Mouse (Mus musculus) 416B (cell line): ENCODE measurements around the gene Mbnl2.
A peak's percentile ranks its signal among the peaks of the same experiment; 100 is the strongest.

ENCODE experiments used
- DNase-seq: peaks from one replicate; pipeline ENCODE4 v3.0.0; 2011; ENCODE audit warnings: low read depth

Gene Mbnl2

DNA sequence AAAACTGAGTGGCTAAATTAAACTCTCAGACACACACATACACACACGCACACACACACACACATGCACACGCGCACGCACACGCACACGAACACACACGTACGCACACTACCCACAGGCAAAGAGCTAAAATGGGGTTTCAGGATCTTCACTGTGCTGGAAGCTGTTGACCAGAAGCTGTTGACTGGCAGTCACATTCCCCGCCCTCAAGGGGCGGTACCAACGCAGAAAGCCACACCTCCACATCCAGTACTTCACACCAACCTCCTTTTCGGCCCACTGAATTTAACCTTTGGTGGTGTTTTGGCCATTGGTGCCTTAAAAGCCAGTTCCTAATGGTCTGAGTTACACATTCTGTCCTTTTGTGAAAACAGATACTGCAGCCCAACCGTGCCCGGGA is 143.5 kb downstream of the Mbnl2 start:
- DNase-seq, result no peak

- no peak for DNase-seq
Observed at GRCm38 (mm10) chr14:120428497-120428896, 153.0 kb downstream of the Mbnl2 start.

DNA sequence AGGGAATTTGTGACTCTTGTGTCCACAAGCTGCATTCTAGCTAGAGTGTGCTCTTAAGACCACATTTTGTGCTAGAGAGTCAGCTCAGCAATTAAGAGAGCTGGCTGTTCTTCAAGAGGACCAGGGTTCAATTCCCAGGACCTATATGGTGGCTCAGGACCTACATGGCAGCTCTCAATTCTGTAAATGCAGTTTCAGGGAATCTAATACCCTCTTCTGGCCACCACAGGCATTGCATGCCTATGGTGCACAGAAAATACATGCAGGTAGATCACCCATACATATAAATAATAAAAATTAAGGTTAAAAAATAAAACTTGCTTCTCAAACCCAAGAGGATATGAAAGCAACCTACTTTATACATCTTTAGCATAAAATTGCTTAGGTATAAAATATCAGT is 157.3 kb downstream of the Mbnl2 start:
- peak; percentile 49 for DNase-seq

- DNase-seq, result peak; percentile 24
Observed at GRCm38 (mm10) chr14:120433931-120434398, 158.5 kb downstream of the Mbnl2 start.

DNA sequence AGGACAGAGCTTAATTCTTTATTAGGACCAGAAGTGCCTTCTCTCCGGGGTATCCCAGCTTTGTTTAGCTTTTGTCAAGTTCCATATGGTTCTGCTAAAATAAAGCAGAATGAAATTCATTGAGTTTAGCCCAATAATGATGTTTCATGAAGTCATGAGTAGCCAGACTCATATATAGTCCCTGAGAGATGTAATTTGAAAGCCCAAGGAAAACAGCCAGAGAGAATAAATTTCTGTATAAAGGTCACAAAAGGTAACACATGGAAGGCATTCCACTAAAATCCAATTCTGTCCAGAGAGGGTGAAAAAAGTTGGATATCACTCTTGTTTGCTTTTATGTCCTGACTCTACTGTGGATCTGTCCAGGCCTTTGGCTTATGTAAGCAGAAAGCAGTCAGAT is 159.4 kb downstream of the Mbnl2 start:
- DNase-seq, result no peak

DNA sequence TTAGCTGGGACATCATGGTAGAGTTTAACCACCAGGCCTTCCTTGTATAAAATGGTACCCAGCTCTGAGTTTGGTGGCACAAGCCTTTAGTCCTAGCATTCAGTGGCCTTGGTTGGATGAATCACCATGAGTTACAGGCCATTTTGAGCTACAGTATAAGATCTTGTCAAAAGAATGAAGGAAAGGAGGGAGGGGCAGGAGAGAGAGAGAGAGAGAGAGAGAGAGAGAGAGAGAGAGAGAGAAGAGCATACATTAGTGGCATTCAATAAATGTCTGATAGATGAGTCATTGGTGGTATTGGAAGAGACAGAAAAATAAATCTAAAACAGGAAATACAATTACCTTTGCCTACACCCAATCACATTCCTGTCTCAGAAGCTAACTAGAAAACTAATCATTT is 165.2 kb downstream of the Mbnl2 start:
- no peak for DNase-seq

- DNase-seq, result no peak
Observed at GRCm38 (mm10) chr14:120441256-120441655, 165.8 kb downstream of the Mbnl2 start.

- DNase-seq, result no peak
Observed at GRCm38 (mm10) chr14:120441836-120442235, 166.4 kb downstream of the Mbnl2 start.

GRCm38 (mm10) chr14:120454221-120454620 is 178.8 kb downstream of the Mbnl2 start:
- no peak for DNase-seq

DNA sequence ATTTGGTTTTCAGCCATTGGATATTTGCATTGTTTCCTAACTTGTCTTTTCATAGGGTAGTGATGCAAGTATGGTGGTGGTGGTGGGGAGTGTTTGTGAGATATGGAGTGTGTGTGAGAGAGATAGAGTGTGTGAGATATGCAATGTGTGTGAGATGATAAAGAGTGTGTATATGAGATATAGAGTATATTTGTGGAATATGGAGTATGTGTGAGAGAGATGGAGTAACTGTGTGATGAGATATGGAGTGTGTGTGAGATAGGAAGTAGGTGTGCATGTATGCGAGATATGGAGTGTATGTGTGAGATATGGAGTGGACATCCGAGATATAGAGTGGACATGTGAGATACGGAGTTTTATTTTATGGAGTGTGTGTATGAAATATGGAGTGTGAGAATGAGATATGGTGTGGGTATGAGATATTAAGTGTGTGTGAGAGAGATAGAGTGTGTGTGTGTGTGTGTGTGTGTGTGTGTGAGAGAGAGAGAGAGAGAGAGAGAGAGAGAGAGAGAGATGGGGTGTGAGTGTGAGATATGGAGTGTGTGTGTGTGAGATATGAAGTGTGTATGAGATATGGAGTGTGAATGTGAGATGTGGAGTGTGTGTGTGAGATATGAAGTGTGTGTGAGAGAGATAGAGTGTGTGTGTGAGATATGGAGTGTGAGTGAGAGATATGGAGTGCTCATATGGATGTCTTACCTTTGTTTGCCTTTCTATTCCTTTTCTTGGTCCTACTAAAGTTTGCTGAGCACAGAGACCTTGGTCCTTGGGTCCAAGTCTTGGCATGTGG is 188.7 kb downstream of the Mbnl2 start:
- no peak for DNase-seq

- DNase-seq, result no peak
Observed at GRCm38 (mm10) chr14:120466816-120467215, 191.3 kb downstream of the Mbnl2 start.

GRCm38 (mm10) chr14:120469126-120469790 is 193.8 kb downstream of the Mbnl2 start:
- peak; percentile 90 for DNase-seq

DNA sequence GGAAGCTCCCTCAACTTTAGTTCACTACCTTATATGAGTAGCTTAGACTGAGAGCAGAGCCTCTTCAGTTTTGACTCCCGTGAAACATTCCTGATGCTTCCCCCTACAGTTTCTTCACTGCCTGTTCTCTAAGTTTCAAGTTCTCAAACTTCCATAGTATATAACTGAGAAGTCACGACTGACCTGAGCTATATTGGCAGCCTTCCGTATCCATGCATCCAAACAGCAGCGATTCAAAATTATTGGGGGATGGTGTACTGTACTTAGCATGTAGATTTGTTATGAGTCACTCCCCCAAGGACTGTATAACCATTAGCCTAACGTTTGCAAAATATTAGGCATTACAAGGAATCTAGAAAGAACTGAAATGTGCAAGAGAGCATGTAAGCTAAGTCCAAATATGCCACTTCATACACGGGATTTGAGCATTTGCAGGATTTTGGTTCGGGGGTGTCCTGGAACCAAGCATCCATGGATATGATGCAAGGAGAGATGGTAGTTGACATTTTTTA is 200.8 kb downstream of the Mbnl2 start:
- no peak for DNase-seq

DNA sequence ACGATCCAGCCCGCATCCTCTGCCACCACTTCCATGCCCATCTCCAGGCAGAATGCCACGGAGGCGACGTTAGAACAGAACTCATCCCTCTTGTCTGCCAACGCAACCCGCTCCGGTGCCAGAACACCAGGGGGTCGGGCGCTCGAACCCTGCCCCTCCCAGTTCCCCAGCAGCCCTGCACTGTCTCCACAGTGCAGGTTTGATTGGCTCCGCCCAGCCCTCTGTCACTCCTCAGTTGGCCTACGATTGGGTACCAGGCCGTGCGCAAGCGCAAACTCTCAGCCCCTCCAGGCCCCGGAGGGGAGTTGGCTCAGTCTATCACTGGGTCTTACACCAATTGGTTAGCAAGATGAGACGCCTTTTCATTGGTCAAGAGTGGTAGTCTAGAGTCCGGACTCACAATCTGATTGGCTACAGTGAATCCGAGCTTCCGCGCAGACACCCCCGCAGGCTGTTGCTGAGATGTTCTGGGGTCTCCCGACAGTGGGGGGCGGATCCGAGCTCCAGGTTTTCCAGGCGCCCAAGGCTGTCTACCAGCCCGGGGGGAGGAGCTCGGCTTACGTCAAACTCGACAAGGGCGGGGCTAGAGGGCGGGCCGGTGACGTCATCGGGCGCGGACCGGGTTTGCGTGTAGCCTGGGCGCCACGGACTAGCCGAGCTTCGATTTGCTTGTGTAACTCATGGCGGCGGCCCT is 202.0 kb downstream of the Mbnl2 start:
- peak; percentile 100 for DNase-seq

- peak; percentile 97 for DNase-seq
Observed at GRCm38 (mm10) chr14:120477982-120478568, 202.6 kb downstream of the Mbnl2 start, which contains the start of gene Rap2a. Gene Rap2a, plus strand, starts transcription at chr14:120478444.

GRCm38 (mm10) chr14:120478641-120479341 is 203.3 kb downstream of the Mbnl2 start:
- DNase-seq, result peak; percentile 53

DNA sequence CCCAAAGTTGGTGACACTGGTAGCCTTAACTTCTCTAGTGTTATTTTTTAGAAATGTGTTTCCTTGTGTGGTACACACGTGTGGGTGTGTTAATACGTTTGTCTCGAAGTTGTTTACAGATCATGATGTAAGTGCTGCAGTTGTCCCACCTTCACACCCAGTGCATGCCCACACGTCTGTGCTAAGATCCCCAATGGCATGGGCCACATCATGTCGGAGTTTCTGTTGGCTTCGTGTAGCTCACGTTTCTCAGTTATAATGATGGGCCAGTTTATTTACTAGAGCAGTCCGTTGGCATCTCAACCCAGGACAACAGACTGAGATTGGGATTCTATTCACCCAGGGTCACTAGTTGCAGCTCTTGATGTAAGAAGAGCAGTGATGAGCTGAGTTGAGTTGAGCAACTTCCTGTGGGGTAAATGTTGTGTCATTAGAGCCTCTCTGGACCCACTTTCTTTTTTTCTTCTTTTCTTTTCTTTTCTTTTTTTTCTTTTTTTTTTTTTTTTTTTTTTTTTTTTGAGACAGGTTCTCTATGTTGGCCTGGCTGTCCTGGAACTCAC is 205.0 kb downstream of the Mbnl2 start:
- DNase-seq, result peak; percentile 69

DNA sequence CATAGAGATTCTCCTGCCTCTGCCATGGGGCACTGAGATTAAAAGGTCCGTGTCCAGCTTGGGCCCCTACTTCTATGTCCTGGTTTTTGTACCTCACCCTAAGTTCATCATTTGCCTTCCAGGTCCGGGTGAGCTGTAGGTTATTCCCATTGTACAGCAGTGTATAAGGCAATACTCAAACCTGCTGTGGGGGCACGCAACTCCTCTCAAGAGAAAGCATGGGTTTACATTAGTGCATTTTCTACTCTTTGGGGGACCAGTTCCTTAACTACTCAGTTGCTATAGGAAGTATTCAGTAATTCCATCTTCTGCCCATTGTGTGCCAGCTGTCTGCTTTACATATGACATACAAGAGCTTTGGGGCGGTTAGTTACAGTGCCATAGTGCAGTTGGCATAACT is 205.5 kb downstream of the Mbnl2 start:
- no peak for DNase-seq
